Mouse (Mus musculus) heart, embryonic 14.5 days (tissue): Measurements from ENCODE around the gene Lmbr1. TPM values are rescaled to one million over a fixed set of nuclear protein-coding genes. Genes with fewer than 3 reads are reported as not detected.

Experiments
- ATAC-seq: fragments of 200-750 bp; cut with Nextera tagmentation; 2 replicates; pipeline ENCODE4 v1.8.0; 2017; ENCODE audit warnings: low read depth, moderate TSS enrichment; ENCODE audit not compliant: insufficient number of reproducible peaks, insufficient read depth, low FRiP score
- H3K27ac ChIP-seq, 2 experiments: fragments of 200-500 bp in 1 of 2; fragments of 300-500 bp in 1 of 2; sonication (generic) in 1 of 2; replicated peaks in 1 of 2; 2 replicates each; pipeline ENCODE4 v1.5.1; 2012 to 2014; ENCODE audit warnings: low read depth in 2 of 2, low read length in 2 of 2, control low read depth in 1 of 2, mild to moderate bottlenecking in 1 of 2, mixed read lengths in 1 of 2; ENCODE audit not compliant: control insufficient read depth in 1 of 2, insufficient read depth in 1 of 2
- H3K27me3 ChIP-seq: fragments of 300-500 bp; sonication (generic); 2 replicates; pipeline ENCODE4 v1.6.1; 2014; ENCODE audit warnings: mild to moderate bottlenecking, low read length, control low read depth; ENCODE audit not compliant: control insufficient read depth, insufficient read depth
- H3K36me3 ChIP-seq: fragments of 300-500 bp; sonication (generic); 2 replicates; pipeline ENCODE4 v1.6.1; 2014; ENCODE audit warnings: mild to moderate bottlenecking, control low read depth, low read length, mixed read lengths; ENCODE audit not compliant: control insufficient read depth, insufficient read depth
- H3K4me1 ChIP-seq, 2 experiments: fragments of 200-500 bp in 1 of 2; fragments of 300-500 bp in 1 of 2; sonication (generic) in 1 of 2; 2 replicates each; pipeline ENCODE4 v1.6.1; 2012 to 2014; ENCODE audit warnings: low read length in 2 of 2, control low read depth in 1 of 2, mixed read lengths in 1 of 2; ENCODE audit not compliant: control insufficient read depth in 2 of 2, insufficient read depth in 2 of 2
- H3K4me2 ChIP-seq: fragments of 300-500 bp; sonication (generic); 2 replicates; pipeline ENCODE4 v1.6.1; 2014; ENCODE audit warnings: mild to moderate bottlenecking, low read length
- H3K4me3 ChIP-seq, 2 experiments: fragments of 200-500 bp in 1 of 2; fragments of 300-500 bp in 1 of 2; sonication (generic) in 1 of 2; 2 replicates each; pipeline ENCODE4 v1.5.1; 2012 to 2014; ENCODE audit warnings: low read length in 2 of 2, mild to moderate bottlenecking in 2 of 2, control low read depth in 1 of 2, low read depth in 1 of 2, moderate library complexity in 1 of 2; ENCODE audit not compliant: control insufficient read depth in 1 of 2, insufficient read depth in 1 of 2
- H3K9ac ChIP-seq: fragments of 300-500 bp; sonication (generic); 2 replicates; pipeline ENCODE4 v1.6.1; 2014; ENCODE audit warnings: mild to moderate bottlenecking, low read length
- H3K9me3 ChIP-seq: fragments of 300-500 bp; sonication (generic); 2 replicates; pipeline ENCODE4 v1.6.1; 2016; ENCODE audit warnings: low read length, control low read depth; ENCODE audit not compliant: control insufficient read depth
- WGBS: fragments of 180-500 bp; shearing (Covaris S2); extraction: QIAGEN DNeasy Blood & Tissue Kit; methylation state at CpG from one replicate; pipeline ENCODE4 v1.1.7; 2014; 5-methylcytosine and 5-hydroxymethylcytosine counted together
- polyA plus RNA-seq: library from polyadenylated mRNA; unstranded; fragments of >200 nt; fragmentation: Nextera tagmentation; extraction: Ambion mirVana; gene quantifications from 2 replicates; pipeline ENCODE4 v1.2.1, GENCODE M21; 2014

The Lmbr1 gene
- polyA plus RNA-seq, 1 experiment from 2014 or later = 21.2 TPM

- no peaks in the 10 kb centered on the region for H3K36me3 ChIP-seq
- H3K4me3 ChIP-seq = no peak overlapping the region
- H3K9ac ChIP-seq = no peak overlapping the region
- no peak for ATAC-seq
- no peaks in the 10 kb centered on the region for H3K9me3 ChIP-seq
- peaks cover 3% of the 10 kb centered on the region; the same call in 1 of the 2 replicates for H3K27me3 ChIP-seq
- 32% methylated on average over 1 of the region's 1 CpGs for WGBS
- H3K27ac ChIP-seq = peak overlapping the region; percentile 40 to 67
- H3K4me1 ChIP-seq = no peaks in the 10 kb centered on the region; a peak in 1 of 4 replicates
- H3K4me2 ChIP-seq = no peak overlapping the region
Measured at GRCm38 (mm10) chr5:29387591-29387990, 9.4 kb upstream of the Lmbr1 start.

- H3K27ac ChIP-seq = no peak overlapping the region
- peaks cover 5% of the 10 kb centered on the region in 2 experiments; a peak in 3 of 4 replicates for H3K4me1 ChIP-seq
- no peak overlapping the region for H3K4me3 ChIP-seq
- H3K36me3 ChIP-seq = no peaks in the 10 kb centered on the region
- H3K9ac ChIP-seq = no peak overlapping the region
- H3K27me3 ChIP-seq = peaks cover 3% of the 10 kb centered on the region; the same call in 1 of the 2 replicates
- H3K9me3 ChIP-seq = no peaks in the 10 kb centered on the region
- WGBS = 70% methylated on average over 1 of the region's 1 CpGs
- no peak for ATAC-seq
- no peak overlapping the region for H3K4me2 ChIP-seq
Measured at GRCm38 (mm10) chr5:29382776-29383175, 4.6 kb upstream of the Lmbr1 start.

GRCm38 (mm10) chr5:29380091-29380490, 1.9 kb upstream of the Lmbr1 start:
- Histone ChIP-seq H3K27ac (no peak overlapping the region), H3K9me3 (no peaks in the 10 kb centered on the region), H3K4me3 (no peak overlapping the region), H3K4me2 (no peak overlapping the region), H3K4me1 (peaks cover 8 to 12% of the 10 kb centered on the region in 2 experiments), H3K36me3 (no peaks in the 10 kb centered on the region), H3K9ac (no peak overlapping the region), H3K27me3 (no peaks in the 10 kb centered on the region)
- no peak for ATAC-seq
- WGBS = 39% methylated on average over 2 of the region's 2 CpGs

- Histone ChIP-seq H3K4me3 (peak overlapping the region; percentile 71 to 84), H3K4me1 (peaks cover 8 to 12% of the 10 kb centered on the region in 2 experiments), H3K4me2 (peak overlapping the region; percentile 94), H3K27me3 (no peaks in the 10 kb centered on the region), H3K9me3 (no peaks in the 10 kb centered on the region), H3K27ac (peak overlapping the region in 1 of 2 experiments; percentile 78; a peak in 2 of 4 replicates), H3K9ac (peak overlapping the region; percentile 82), H3K36me3 (no peaks in the 10 kb centered on the region)
- ATAC-seq = peak; percentile 64
- under 1% methylated on average over 44 of the region's 47 CpGs for WGBS
Measured at GRCm38 (mm10) chr5:29377590-29378297, 446 bp downstream of the Lmbr1 start.

GRCm38 (mm10) chr5:29363511-29363910, 14.7 kb downstream of the Lmbr1 start:
- H3K4me3 ChIP-seq = no peak overlapping the region
- peaks cover 18% of the 10 kb centered on the region; the same call in 1 of the 2 replicates for H3K36me3 ChIP-seq
- WGBS = 29% methylated on average over 6 of the region's 6 CpGs
- peak overlapping the region in 1 of 2 experiments; percentile 55; a peak in 3 of 4 replicates for H3K27ac ChIP-seq
- peak overlapping the region; percentile 46; the same call in 1 of the 2 replicates for H3K4me2 ChIP-seq
- no peak overlapping the region for H3K9ac ChIP-seq
- no peak for ATAC-seq
- no peaks in the 10 kb centered on the region for H3K27me3 ChIP-seq
- H3K9me3 ChIP-seq = no peaks in the 10 kb centered on the region
- peaks cover 2 to 17% of the 10 kb centered on the region in 2 experiments; a peak in 2 of 4 replicates for H3K4me1 ChIP-seq

GRCm38 (mm10) chr5:29335836-29336235, 42.4 kb downstream of the Lmbr1 start:
- WGBS = 48% methylated on average over 5 of the region's 5 CpGs
- no peak overlapping the region for H3K27ac ChIP-seq
- no peaks in the 10 kb centered on the region for H3K9me3 ChIP-seq
- H3K4me3 ChIP-seq = no peak overlapping the region
- no peaks in the 10 kb centered on the region for H3K36me3 ChIP-seq
- no peak overlapping the region for H3K9ac ChIP-seq
- H3K4me1 ChIP-seq = no peaks in the 10 kb centered on the region
- no peaks in the 10 kb centered on the region for H3K27me3 ChIP-seq
- no peak overlapping the region for H3K4me2 ChIP-seq
- ATAC-seq = no peak

GRCm38 (mm10) chr5:29322503-29322902, 55.7 kb downstream of the Lmbr1 start:
- Histone ChIP-seq H3K9me3 (no peaks in the 10 kb centered on the region), H3K4me1 (no peaks in the 10 kb centered on the region), H3K36me3 (no peaks in the 10 kb centered on the region), H3K27ac (no peak overlapping the region), H3K9ac (no peak overlapping the region), H3K4me3 (no peak overlapping the region), H3K4me2 (no peak overlapping the region), H3K27me3 (no peaks in the 10 kb centered on the region)
- WGBS = 92% methylated on average over 2 of the region's 2 CpGs
- no peak for ATAC-seq
